21 mouse cellular contexts compared by ENCODE assay signal in the genomic region with DNA sequence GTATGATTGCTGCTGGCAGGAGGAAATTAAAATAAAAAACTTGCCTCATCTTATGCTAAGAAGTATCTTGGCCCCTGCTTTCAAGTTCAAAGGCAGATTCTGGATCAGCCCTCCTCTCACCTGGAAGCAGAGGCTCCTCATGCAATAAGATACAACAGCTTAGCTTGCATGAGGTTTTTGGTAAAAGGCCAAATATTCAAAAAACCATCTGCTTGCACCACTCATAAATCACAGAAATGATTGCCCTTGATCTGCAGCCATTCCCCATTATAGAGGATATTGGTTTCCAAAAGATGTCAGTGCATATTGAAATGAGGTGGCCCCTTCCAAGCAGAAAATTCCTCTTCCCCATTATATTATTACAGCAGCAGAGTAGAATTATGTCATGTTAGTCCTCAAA.
DNase-seq lines count a peak whose midpoint lies in the region; ATAC-seq and TF ChIP-seq lines count a peak whose summit lies in the region.
"Had no signal": no experiment of that assay in that cellular context is flagged by ENCODE, and none has a peak within 500 bp of the region (broad histone marks: within the 10 kb centered on the region; RNA-seq: fewer than 3 reads in every experiment).

No protein-coding gene starts in this region.

- H3K36me3 ChIP-seq in forebrain, embryonic 13.5 days (ENCODE audit: poor library complexity, severe bottlenecking) = no peaks in the 10 kb centered on the region
- H3K36me3 ChIP-seq in forebrain, embryonic 11.5 days (ENCODE audit: control insufficient read depth, insufficient read depth, low read length) = no peaks in the 10 kb centered on the region
- no peaks in the 10 kb centered on the region for H3K36me3 ChIP-seq in midbrain, postnatal 0 days (ENCODE audit: insufficient read depth, low read length)
- H3K36me3 ChIP-seq in midbrain, embryonic 16.5 days (ENCODE audit: control insufficient read depth, insufficient read depth, low read length) = no peaks in the 10 kb centered on the region
- H3K36me3 ChIP-seq: G1E; heart, embryonic 13.5 days; hindbrain, embryonic 12.5 days; liver, embryonic 13.5 days; neural tube, embryonic 12.5 days had no signal

- H3K4me1 ChIP-seq in forebrain, embryonic 13.5 days = no peaks in the 10 kb centered on the region
- no peaks in the 10 kb centered on the region for H3K4me1 ChIP-seq in forebrain, embryonic 11.5 days (replicated peaks; ENCODE audit: control insufficient read depth, insufficient read depth, low read length)
- no peaks in the 10 kb centered on the region for H3K4me1 ChIP-seq in midbrain, postnatal 0 days (ENCODE audit: insufficient read depth, low read length)
- H3K4me1 ChIP-seq in midbrain, embryonic 16.5 days (ENCODE audit: control insufficient read depth, insufficient read depth, low read length) = no peaks in the 10 kb centered on the region
- H3K4me1 ChIP-seq: heart, embryonic 13.5 days; hindbrain, embryonic 12.5 days; liver, embryonic 13.5 days; neural tube, embryonic 12.5 days had no signal

- no peak overlapping the region for H3K9ac ChIP-seq in forebrain, embryonic 13.5 days
- H3K9ac ChIP-seq in forebrain, embryonic 11.5 days (ENCODE audit: low read length) = no peak overlapping the region
- no peak overlapping the region for H3K9ac ChIP-seq in midbrain, postnatal 0 days (replicated peaks; ENCODE audit: low read length, poor library complexity, severe bottlenecking)
- no peak overlapping the region for H3K9ac ChIP-seq in midbrain, embryonic 16.5 days (ENCODE audit: low read depth, low read length)
- H3K9ac ChIP-seq: heart, embryonic 13.5 days; hindbrain, embryonic 12.5 days; liver, embryonic 13.5 days; neural tube, embryonic 12.5 days had no signal

- H3K4me2 ChIP-seq in forebrain, embryonic 13.5 days = no peak overlapping the region
- no peak overlapping the region for H3K4me2 ChIP-seq in forebrain, embryonic 11.5 days (ENCODE audit: low read depth, low read length, severe bottlenecking)
- H3K4me2 ChIP-seq in midbrain, postnatal 0 days (ENCODE audit: low read depth, low read length, poor library complexity, severe bottlenecking) = no peak overlapping the region
- H3K4me2 ChIP-seq in midbrain, embryonic 16.5 days (ENCODE audit: low read length) = no peak overlapping the region
- H3K4me2 ChIP-seq: heart, embryonic 13.5 days; hindbrain, embryonic 12.5 days; liver, embryonic 13.5 days; midbrain, embryonic 11.5 days; neural tube, embryonic 12.5 days had no signal

- H3K9me3 ChIP-seq in forebrain, embryonic 13.5 days (replicated peaks) = no peaks in the 10 kb centered on the region
- H3K9me3 ChIP-seq in forebrain, embryonic 11.5 days (ENCODE audit: control insufficient read depth, low read length) = no peaks in the 10 kb centered on the region
- H3K9me3 ChIP-seq in midbrain, postnatal 0 days (ENCODE audit: low read length) = no peaks in the 10 kb centered on the region
- H3K9me3 ChIP-seq in midbrain, embryonic 16.5 days (replicated peaks; ENCODE audit: control insufficient read depth, low read length, poor library complexity, severe bottlenecking) = no peaks in the 10 kb centered on the region; the same call in 1 of the 2 replicates
- H3K9me3 ChIP-seq: G1E; heart, embryonic 13.5 days; hindbrain, embryonic 12.5 days; liver, embryonic 13.5 days; neural tube, embryonic 12.5 days had no signal

- no peaks in the 10 kb centered on the region for H3K27me3 ChIP-seq in forebrain, embryonic 13.5 days
- no peaks in the 10 kb centered on the region for H3K27me3 ChIP-seq in forebrain, embryonic 11.5 days (ENCODE audit: control insufficient read depth, insufficient read depth, low read length)
- H3K27me3 ChIP-seq in midbrain, postnatal 0 days (ENCODE audit: insufficient read depth, low read length) = no peaks in the 10 kb centered on the region
- no peaks in the 10 kb centered on the region for H3K27me3 ChIP-seq in midbrain, embryonic 16.5 days (ENCODE audit: control insufficient read depth, insufficient read depth, low read depth, low read length)
- H3K27me3 ChIP-seq: CH12.LX; heart, embryonic 13.5 days; hindbrain, embryonic 12.5 days; liver, embryonic 13.5 days; neural tube, embryonic 12.5 days; Patski had no signal

- ATAC-seq in forebrain, embryonic 13.5 days = peak; percentile 58; the same call in 1 of the 2 replicates
- no peak for ATAC-seq in forebrain, embryonic 11.5 days (replicated peaks; ENCODE audit: low FRiP score)
- ATAC-seq in midbrain, postnatal 0 days (ENCODE audit: low FRiP score) = no peak
- ATAC-seq in midbrain, embryonic 16.5 days = no peak
- no peak for ATAC-seq in monocyte, adult 5-6 weeks (replicated peaks; ENCODE audit: insufficient number of reproducible peaks, low FRiP score, low TSS enrichment, poor library complexity, severe bottlenecking)
- ATAC-seq: Patski had no signal

- H3K27ac ChIP-seq in forebrain, embryonic 13.5 days = no peak overlapping the region
- H3K27ac ChIP-seq in forebrain, embryonic 11.5 days (ENCODE audit: low read depth, low read length) = no peak overlapping the region
- no peak overlapping the region for H3K27ac ChIP-seq in midbrain, postnatal 0 days (ENCODE audit: low read depth, low read length)
- no peak overlapping the region for H3K27ac ChIP-seq in midbrain, embryonic 16.5 days (ENCODE audit: low read length)
- H3K27ac ChIP-seq: heart, embryonic 13.5 days; hindbrain, embryonic 12.5 days; liver, embryonic 13.5 days; neural tube, embryonic 12.5 days had no signal

- intact Hi-C loops in left cerebral cortex, postnatal 10 days (cut with DNase I) = no loop called here

- no peak for DNase-seq in forebrain, embryonic 11.5 days (ENCODE audit: low spot score)
- peak; percentile 21 for DNase-seq in midbrain, postnatal 0 days (ENCODE audit: low spot score)
- peak; percentile 16 to 37 for DNase-seq in cerebellum, postnatal 10 days
- no peak for DNase-seq in left cerebral cortex, postnatal 10 days (ENCODE audit: extremely low spot score in 1 of 2, low spot score in 2 of 2)
- DNase-seq: adrenal gland, postnatal 36 days; B cell, adult 2 months; heart, postnatal 14 days; kidney, adult 18-20 months; liver, embryonic 13.5 days; lung, adult 2 months; retina, postnatal 1 day had no signal

- TF ChIP-seq CTCF in midbrain, postnatal 0 days (IDR thresholded peaks at IDR 0.05) = no peak

- H3K4me3 ChIP-seq in forebrain, embryonic 13.5 days = no peak overlapping the region
- H3K4me3 ChIP-seq in forebrain, embryonic 11.5 days (ENCODE audit: low read depth, low read length) = no peak overlapping the region
- no peak overlapping the region for H3K4me3 ChIP-seq in midbrain, postnatal 0 days (ENCODE audit: low read depth, low read length)
- H3K4me3 ChIP-seq in midbrain, embryonic 16.5 days (ENCODE audit: low read depth, low read length) = no peak overlapping the region
- H3K4me3 ChIP-seq: heart, embryonic 13.5 days; hindbrain, embryonic 12.5 days; liver, embryonic 13.5 days; neural tube, embryonic 12.5 days had no signal

Comparison
In these comparisons a context has a peak if more than half of its experiments do, and no peak if none do; other contexts are left out.
1. DNase-seq: peak in midbrain, postnatal 0 days (single experiment) and cerebellum, postnatal 10 days (2 of 2); none in forebrain, embryonic 11.5 days (single experiment) and left cerebral cortex, postnatal 10 days (0 of 2).